Mouse (Mus musculus) embryonic facial prominence, embryonic 11.5 days (tissue): ENCODE measurements around the gene Gm973. TPM values are rescaled to one million over a fixed set of nuclear protein-coding genes. Genes with fewer than 3 reads are reported as not detected.

ENCODE experiments used
- ATAC-seq: fragments of 200-750 bp; cut with Nextera tagmentation; replicated peaks from 2 replicates; pipeline ENCODE4 v1.8.0; 2017; ENCODE audit warnings: low read depth; ENCODE audit not compliant: insufficient number of reproducible peaks, low FRiP score, low TSS enrichment
- DNase-seq: peaks from one replicate; pipeline ENCODE4 v3.0.0-alpha.2; 2015; ENCODE audit warnings: low spot score
- H3K27ac ChIP-seq: fragments of 300-500 bp; sonication (generic); replicated peaks from 2 replicates; pipeline ENCODE4 v1.5.1; 2014; ENCODE audit warnings: mild to moderate bottlenecking, low read depth, low read length, control low read depth
- H3K27me3 ChIP-seq: fragments of 300-500 bp; sonication (generic); 2 replicates; pipeline ENCODE4 v1.6.1; 2014; ENCODE audit warnings: mild to moderate bottlenecking, low read length, moderate library complexity, mixed read lengths; ENCODE audit not compliant: control insufficient read depth, insufficient read depth
- H3K36me3 ChIP-seq: fragments of 300-500 bp; sonication (generic); replicated peaks from 2 replicates; pipeline ENCODE4 v1.6.1; 2014; ENCODE audit warnings: low read depth, mild to moderate bottlenecking, low read length, moderate library complexity, mixed read lengths; ENCODE audit not compliant: control insufficient read depth, insufficient read depth
- H3K4me1 ChIP-seq: fragments of 300-500 bp; sonication (generic); 2 replicates; pipeline ENCODE4 v1.6.1; 2014; ENCODE audit warnings: low read length, mixed read lengths; ENCODE audit not compliant: control insufficient read depth, insufficient read depth
- H3K4me2 ChIP-seq: fragments of 300-500 bp; sonication (generic); 2 replicates; pipeline ENCODE4 v1.6.1; 2014; ENCODE audit warnings: low read depth, mild to moderate bottlenecking, control low read depth, low read length, moderate library complexity
- H3K4me3 ChIP-seq: fragments of 300-500 bp; sonication (generic); 2 replicates; pipeline ENCODE4 v1.5.1; 2014; ENCODE audit warnings: low read depth, low read length, control low read depth
- H3K9ac ChIP-seq: fragments of 300-500 bp; sonication (generic); replicated peaks from 2 replicates; pipeline ENCODE4 v1.6.1; 2014; ENCODE audit warnings: mild to moderate bottlenecking, control low read depth, low read length
- H3K9me3 ChIP-seq: fragments of 300-500 bp; sonication (generic); replicated peaks from 2 replicates; pipeline ENCODE4 v1.6.1; 2016; ENCODE audit warnings: mild to moderate bottlenecking, low read length, inconsistent platforms, mixed read lengths; ENCODE audit not compliant: control insufficient read depth
- WGBS: fragments of 180-500 bp; shearing (Covaris S2); extraction: QIAGEN DNeasy Blood & Tissue Kit; methylation state at CpG from one replicate; pipeline ENCODE4 v1.1.7; 2014; 5-methylcytosine and 5-hydroxymethylcytosine counted together
- polyA plus RNA-seq: library from polyadenylated mRNA; unstranded; fragments of >200 nt; fragmentation: Nextera tagmentation; extraction: Ambion mirVana; gene quantifications from 2 replicates; pipeline ENCODE4 v1.2.1, GENCODE M21; 2014

Gene Gm973
- polyA plus RNA-seq, 1 experiment from 2014 or later, result 2.3 TPM

DNA sequence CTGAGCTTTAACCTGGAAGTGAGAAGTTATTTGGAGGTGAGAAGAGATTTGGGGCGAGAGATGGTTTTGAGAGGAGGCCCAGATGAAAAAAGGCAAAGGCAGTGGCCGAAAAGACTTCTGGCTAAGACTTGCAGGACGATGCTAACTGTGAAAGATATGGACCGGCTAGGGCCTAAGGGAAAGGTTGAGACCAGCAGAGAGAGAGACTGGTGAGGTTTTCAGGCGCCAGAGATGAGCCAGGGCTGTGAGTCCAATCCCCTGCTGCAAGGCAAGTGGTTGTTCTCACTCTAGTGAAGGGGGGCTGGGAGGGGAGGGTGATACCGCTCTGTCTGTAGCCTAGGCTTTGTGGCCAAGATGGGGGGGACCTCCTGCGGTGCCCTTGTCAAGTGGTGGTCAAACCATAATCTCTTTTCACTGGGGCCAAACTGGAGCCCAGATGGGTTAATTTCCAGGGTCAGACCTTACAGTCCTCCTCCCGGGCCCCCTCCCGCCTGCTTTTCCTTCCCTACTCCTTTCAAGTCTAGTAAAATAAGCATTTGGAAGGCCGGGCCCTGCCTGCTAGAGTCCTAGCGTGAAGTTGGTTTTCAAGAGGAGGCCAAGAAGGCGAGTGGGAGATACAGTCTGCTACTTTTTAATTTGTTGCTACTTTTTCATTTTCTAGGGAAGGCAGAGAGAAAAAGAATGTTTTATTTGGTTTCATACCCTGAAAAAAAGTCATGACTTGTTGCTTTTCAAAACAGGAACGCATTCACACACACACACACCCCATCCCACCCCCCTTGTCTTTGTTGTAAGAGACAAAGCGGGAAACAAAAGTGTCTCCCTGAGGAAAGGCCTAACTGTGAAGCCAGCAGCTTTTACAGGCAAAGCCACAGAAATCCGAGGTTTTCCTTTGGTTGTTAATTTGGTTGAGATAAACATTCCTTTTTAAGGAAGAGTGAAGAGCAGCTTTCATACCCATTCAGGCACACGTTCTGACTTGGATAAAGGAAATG, 31.0 kb upstream of the Gm973 start:
- Histone ChIP-seq H3K4me1 (peaks cover 5% of the 10 kb centered on the region), H3K27ac (peak overlapping the region; percentile 53), H3K4me3 (peak overlapping the region; percentile 87), H3K27me3 (no peaks in the 10 kb centered on the region), H3K9ac (peak overlapping the region; percentile 96), H3K4me2 (peak overlapping the region; percentile 95), H3K9me3 (no peaks in the 10 kb centered on the region), H3K36me3 (no peaks in the 10 kb centered on the region)
- WGBS, result 2% methylated on average over 16 of the region's 16 CpGs
- ATAC-seq, result no peak
- peak; percentile 60 for DNase-seq

- Histone ChIP-seq H3K9ac (peak overlapping the region; percentile 96; the same call in 1 of the 2 replicates), H3K4me3 (peak overlapping the region; percentile 87), H3K4me2 (peak overlapping the region; percentile 95), H3K27me3 (no peaks in the 10 kb centered on the region), H3K36me3 (no peaks in the 10 kb centered on the region), H3K27ac (no peak overlapping the region), H3K9me3 (no peaks in the 10 kb centered on the region), H3K4me1 (peaks cover 5% of the 10 kb centered on the region)
- ATAC-seq (no peak), DNase-seq (no peak)
- 30% methylated on average over 4 of the region's 4 CpGs for WGBS
These were observed 30.3 kb upstream of the Gm973 start for GRCm38 (mm10) chr1:59485803-59486202.

GRCm38 (mm10) chr1:59487651-59488051, 28.4 kb upstream of the Gm973 start:
- H3K9ac ChIP-seq, result no peak overlapping the region
- H3K4me3 ChIP-seq, result peak overlapping the region; percentile 17
- no peak overlapping the region for H3K27ac ChIP-seq
- H3K9me3 ChIP-seq, result no peaks in the 10 kb centered on the region
- H3K27me3 ChIP-seq, result no peaks in the 10 kb centered on the region
- ATAC-seq (no peak), DNase-seq (peak; percentile 66)
- H3K36me3 ChIP-seq, result no peaks in the 10 kb centered on the region
- peak overlapping the region; percentile 37 for H3K4me2 ChIP-seq
- H3K4me1 ChIP-seq, result peaks cover 5% of the 10 kb centered on the region
- WGBS, result 3% methylated on average over 10 of the region's 10 CpGs

GRCm38 (mm10) chr1:59488481-59488880, 27.6 kb upstream of the Gm973 start:
- Histone ChIP-seq H3K27me3 (no peaks in the 10 kb centered on the region), H3K4me2 (no peak overlapping the region), H3K9me3 (no peaks in the 10 kb centered on the region), H3K27ac (no peak overlapping the region), H3K36me3 (no peaks in the 10 kb centered on the region), H3K9ac (no peak overlapping the region), H3K4me1 (peaks cover 5% of the 10 kb centered on the region), H3K4me3 (no peak overlapping the region)
- 46% methylated on average over 4 of the region's 4 CpGs for WGBS
- ATAC-seq, result no peak
- no peak for DNase-seq

DNA sequence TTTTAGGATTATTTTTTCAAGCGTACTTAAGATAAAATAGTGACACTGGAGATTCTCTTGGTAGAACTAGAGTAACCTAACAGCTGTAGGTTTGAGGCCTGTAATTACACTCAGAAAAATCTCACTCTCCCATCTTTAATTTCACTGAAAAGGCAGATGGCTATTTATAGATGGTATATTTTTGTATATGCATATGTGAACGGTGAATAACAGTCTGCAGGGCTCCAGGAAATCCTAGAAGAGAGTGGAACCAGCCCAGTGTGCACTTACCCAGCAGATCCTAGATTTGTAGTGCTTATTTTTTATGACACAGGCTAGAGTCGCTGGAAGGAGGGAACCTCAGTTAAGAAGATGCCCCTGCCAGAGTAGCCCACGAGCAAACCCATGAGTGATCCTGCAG, 27.1 kb upstream of the Gm973 start:
- no peaks in the 10 kb centered on the region for H3K36me3 ChIP-seq
- DNase-seq (no peak), ATAC-seq (no peak)
- H3K9me3 ChIP-seq, result no peaks in the 10 kb centered on the region
- no peak overlapping the region for H3K4me3 ChIP-seq
- H3K27ac ChIP-seq, result no peak overlapping the region
- H3K27me3 ChIP-seq, result no peaks in the 10 kb centered on the region
- WGBS, result 56% methylated on average over 4 of the region's 4 CpGs
- no peak overlapping the region for H3K4me2 ChIP-seq
- no peak overlapping the region for H3K9ac ChIP-seq
- peaks cover 5% of the 10 kb centered on the region for H3K4me1 ChIP-seq

GRCm38 (mm10) chr1:59491517-59491916, 24.5 kb upstream of the Gm973 start:
- DNase-seq (no peak), ATAC-seq (no peak)
- no peaks in the 10 kb centered on the region for H3K9me3 ChIP-seq
- no peaks in the 10 kb centered on the region for H3K27me3 ChIP-seq
- WGBS, result 72% methylated on average over 9 of the region's 9 CpGs
- H3K4me3 ChIP-seq, result no peak overlapping the region
- H3K4me2 ChIP-seq, result no peak overlapping the region
- no peaks in the 10 kb centered on the region for H3K36me3 ChIP-seq
- H3K27ac ChIP-seq, result no peak overlapping the region
- H3K9ac ChIP-seq, result no peak overlapping the region
- H3K4me1 ChIP-seq, result peaks cover 5% of the 10 kb centered on the region

DNA sequence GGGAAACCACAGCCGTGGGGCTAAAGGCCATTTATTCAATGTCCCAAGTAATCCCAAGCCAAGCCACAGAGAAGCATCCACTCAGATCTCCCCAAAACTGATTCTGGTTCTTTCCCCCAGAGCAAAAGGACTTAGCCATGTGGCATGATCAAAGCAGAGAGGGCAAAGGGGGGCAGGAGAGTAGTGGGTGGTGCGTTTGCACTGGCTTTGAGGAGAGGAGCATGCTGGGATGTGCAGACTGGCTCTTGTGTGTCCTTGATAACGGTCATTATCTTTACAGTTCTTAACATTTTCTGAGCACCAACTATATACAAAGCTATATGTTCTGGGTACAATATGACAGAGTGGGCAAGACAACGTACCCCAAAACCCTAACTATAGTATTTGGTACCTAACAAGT, 23.6 kb upstream of the Gm973 start:
- H3K9me3 ChIP-seq, result no peaks in the 10 kb centered on the region
- H3K36me3 ChIP-seq, result no peaks in the 10 kb centered on the region
- H3K4me1 ChIP-seq, result peaks cover 4% of the 10 kb centered on the region; the same call in 1 of the 2 replicates
- no peak overlapping the region for H3K9ac ChIP-seq
- DNase-seq (no peak), ATAC-seq (no peak)
- H3K27me3 ChIP-seq, result no peaks in the 10 kb centered on the region
- H3K4me3 ChIP-seq, result no peak overlapping the region
- 60% methylated on average over 4 of the region's 4 CpGs for WGBS
- H3K27ac ChIP-seq, result no peak overlapping the region
- no peak overlapping the region for H3K4me2 ChIP-seq

- no peaks in the 10 kb centered on the region for H3K9me3 ChIP-seq
- 94% methylated on average over 5 of the region's 5 CpGs for WGBS
These were observed 20.1 kb upstream of the Gm973 start for GRCm38 (mm10) chr1:59495970-59496369.

More at GRCm38 (mm10) chr1:59495970-59496369, 20.1 kb upstream of the Gm973 start:
- H3K27ac ChIP-seq, result no peak overlapping the region
- no peaks in the 10 kb centered on the region for H3K36me3 ChIP-seq
- no peak overlapping the region for H3K4me2 ChIP-seq
- ATAC-seq (no peak), DNase-seq (no peak)
- H3K4me1 ChIP-seq, result no peaks in the 10 kb centered on the region
- H3K9ac ChIP-seq, result no peak overlapping the region
- no peak overlapping the region for H3K4me3 ChIP-seq
- H3K27me3 ChIP-seq, result no peaks in the 10 kb centered on the region
